Mouse (Mus musculus): ENCODE measurements around the gene Znrf2. TPM values are rescaled to one million over a fixed set of nuclear protein-coding genes. Genes with fewer than 3 reads are reported as not detected.

The Znrf2 gene
- total and polyA plus RNA-seq, 2 experiments from 2014 or later, result 5.9 to 45.9 TPM

- 80% methylated on average over 5 of the region's 5 CpGs for WGBS
- H3K9ac ChIP-seq (replicated peaks; ENCODE audit: low read length), result no peak overlapping the region
Observed at GRCm38 (mm10) chr6:54805779-54806178, 10.9 kb upstream of the Znrf2 start.

GRCm38 (mm10) chr6:54809531-54810313 lies 7.0 kb upstream of the Znrf2 start:
- peak; percentile 80 for TF ChIP-seq CTCF (IDR thresholded peaks at IDR 0.05; ENCODE audit: low read depth)
- Histone ChIP-seq H3K4me1 (ENCODE audit: insufficient read depth, low read length) (no peaks in the 10 kb centered on the region), H3K4me2 (ENCODE audit: low read depth, low read length) (no peak overlapping the region), H3K27me3 (ENCODE audit: insufficient read depth, low read length) (no peaks in the 10 kb centered on the region), H3K9ac (replicated peaks; ENCODE audit: low read length) (no peak overlapping the region), H3K4me3 (ENCODE audit: low read length) (no peak overlapping the region), H3K9me3 (ENCODE audit: low read length) (no peaks in the 10 kb centered on the region), H3K36me3 (ENCODE audit: insufficient read depth, low read length) (no peaks in the 10 kb centered on the region), H3K27ac (no peak overlapping the region)
- WGBS, result 45% methylated on average over 7 of the region's 7 CpGs
- peak; percentile 86 for DNase-seq (ENCODE audit: low spot score)
- ATAC-seq, result peak; percentile 80

More at GRCm38 (mm10) chr6:54805779-54806178, 10.9 kb upstream of the Znrf2 start:
- H3K4me1 ChIP-seq (ENCODE audit: insufficient read depth, low read length), result no peaks in the 10 kb centered on the region
- no peak for ATAC-seq
- H3K27me3 ChIP-seq (ENCODE audit: insufficient read depth, low read length), result no peaks in the 10 kb centered on the region
- H3K4me2 ChIP-seq (ENCODE audit: low read depth, low read length), result no peak overlapping the region
- no peak overlapping the region for H3K27ac ChIP-seq
- no peaks in the 10 kb centered on the region for H3K9me3 ChIP-seq (ENCODE audit: low read length)
- DNase-seq (ENCODE audit: low spot score), result no peak
- H3K4me3 ChIP-seq (ENCODE audit: low read length), result no peak overlapping the region
- H3K36me3 ChIP-seq (ENCODE audit: insufficient read depth, low read length), result no peaks in the 10 kb centered on the region
- TF ChIP-seq CTCF (IDR thresholded peaks at IDR 0.05; ENCODE audit: low read depth), result no peak

- Histone ChIP-seq H3K27ac (no peak overlapping the region), H3K4me1 (ENCODE audit: insufficient read depth, low read length) (no peaks in the 10 kb centered on the region), H3K9me3 (ENCODE audit: low read length) (no peaks in the 10 kb centered on the region), H3K27me3 (ENCODE audit: insufficient read depth, low read length) (no peaks in the 10 kb centered on the region), H3K4me2 (ENCODE audit: low read depth, low read length) (no peak overlapping the region), H3K9ac (replicated peaks; ENCODE audit: low read length) (no peak overlapping the region), H3K36me3 (ENCODE audit: insufficient read depth, low read length) (no peaks in the 10 kb centered on the region), H3K4me3 (ENCODE audit: low read length) (no peak overlapping the region)
- no peak for TF ChIP-seq CTCF (IDR thresholded peaks at IDR 0.05; ENCODE audit: low read depth)
- no peak for DNase-seq (ENCODE audit: low spot score)
- ATAC-seq, result no peak
- WGBS, result 86% methylated on average over 1 of the region's 1 CpGs
Observed at GRCm38 (mm10) chr6:54810314-54810646, 6.4 kb upstream of the Znrf2 start.

GRCm38 (mm10) chr6:54811546-54812250 lies 5.0 kb upstream of the Znrf2 start:
- WGBS, result 40% methylated on average over 11 of the region's 11 CpGs
- H3K4me3 ChIP-seq (ENCODE audit: low read length), result no peak overlapping the region
- no peaks in the 10 kb centered on the region for H3K4me1 ChIP-seq (ENCODE audit: insufficient read depth, low read length)
- DNase-seq (ENCODE audit: low spot score), result peak; percentile 82
- peak; percentile 11; the same call in 1 of the 2 replicates for ATAC-seq
- H3K4me2 ChIP-seq (ENCODE audit: low read depth, low read length), result peak overlapping the region; percentile 33
- no peaks in the 10 kb centered on the region for H3K36me3 ChIP-seq (ENCODE audit: insufficient read depth, low read length)
- TF ChIP-seq CTCF (IDR thresholded peaks at IDR 0.05; ENCODE audit: low read depth), result no peak
- H3K27ac ChIP-seq, result peak overlapping the region; percentile 41; the same call in 1 of the 2 replicates
- H3K9ac ChIP-seq (replicated peaks; ENCODE audit: low read length), result no peak overlapping the region
- no peaks in the 10 kb centered on the region for H3K9me3 ChIP-seq (ENCODE audit: low read length)
- no peaks in the 10 kb centered on the region for H3K27me3 ChIP-seq (ENCODE audit: insufficient read depth, low read length)

- no peaks in the 10 kb centered on the region for H3K36me3 ChIP-seq (ENCODE audit: insufficient read depth, low read length)
- DNase-seq (ENCODE audit: low spot score) (peak; percentile 47), ATAC-seq (no peak)
- 48% methylated on average over 6 of the region's 6 CpGs for WGBS
- TF ChIP-seq CTCF (IDR thresholded peaks at IDR 0.05; ENCODE audit: low read depth), result no peak
- H3K9me3 ChIP-seq (ENCODE audit: low read length), result no peaks in the 10 kb centered on the region
- H3K4me1 ChIP-seq (ENCODE audit: insufficient read depth, low read length), result no peaks in the 10 kb centered on the region
- no peaks in the 10 kb centered on the region for H3K27me3 ChIP-seq (ENCODE audit: insufficient read depth, low read length)
- 0 out of 2 replicates have a peak overlapping the region, but pooled peaks have one; percentile 41 for H3K27ac ChIP-seq
- H3K4me3 ChIP-seq (ENCODE audit: low read length), result no peak overlapping the region
- no peak overlapping the region for H3K9ac ChIP-seq (replicated peaks; ENCODE audit: low read length)
- 0 out of 2 replicates have a peak overlapping the region, but pooled peaks have one; percentile 33 for H3K4me2 ChIP-seq (ENCODE audit: low read depth, low read length)
Observed at GRCm38 (mm10) chr6:54812276-54812675, 4.4 kb upstream of the Znrf2 start.

- no peak overlapping the region for H3K4me3 ChIP-seq (ENCODE audit: low read length)
- no peak overlapping the region for H3K9ac ChIP-seq (replicated peaks; ENCODE audit: low read length)
- H3K27me3 ChIP-seq (ENCODE audit: insufficient read depth, low read length), result no peaks in the 10 kb centered on the region
- H3K4me1 ChIP-seq (ENCODE audit: insufficient read depth, low read length), result peaks cover 12% of the 10 kb centered on the region; the same call in 1 of the 2 replicates
- H3K27ac ChIP-seq, result peak overlapping the region; percentile 97; the same call in 1 of the 2 replicates
- ATAC-seq (no peak), DNase-seq (ENCODE audit: low spot score) (no peak)
- peak overlapping the region; percentile 62 for H3K4me2 ChIP-seq (ENCODE audit: low read depth, low read length)
- no peaks in the 10 kb centered on the region for H3K9me3 ChIP-seq (ENCODE audit: low read length)
- TF ChIP-seq CTCF (IDR thresholded peaks at IDR 0.05; ENCODE audit: low read depth), result no peak
- WGBS, result 83% methylated on average over 9 of the region's 9 CpGs
- H3K36me3 ChIP-seq (ENCODE audit: insufficient read depth, low read length), result no peaks in the 10 kb centered on the region
Observed at GRCm38 (mm10) chr6:54815428-54816130, 1.1 kb upstream of the Znrf2 start.

Data from hindbrain, postnatal 0 days (tissue).